Mouse (Mus musculus): ENCODE results near the gene Glrx3. TPM values are rescaled to one million over a fixed set of nuclear protein-coding genes. Genes with fewer than 3 reads are reported as not detected.
A peak's percentile ranks its signal among the peaks of the same experiment; 100 is the strongest.
"Not testable (repeated sequence)": the region's sequence is repeated elsewhere in the genome, so short reads cannot be mapped to it uniquely, and the experiment has no call there.

The Glrx3 gene
- 100 to 1,000 TPM; 128 to 133 TPM for polyA plus RNA-seq (2017; shearing (Covaris generic))

DNA sequence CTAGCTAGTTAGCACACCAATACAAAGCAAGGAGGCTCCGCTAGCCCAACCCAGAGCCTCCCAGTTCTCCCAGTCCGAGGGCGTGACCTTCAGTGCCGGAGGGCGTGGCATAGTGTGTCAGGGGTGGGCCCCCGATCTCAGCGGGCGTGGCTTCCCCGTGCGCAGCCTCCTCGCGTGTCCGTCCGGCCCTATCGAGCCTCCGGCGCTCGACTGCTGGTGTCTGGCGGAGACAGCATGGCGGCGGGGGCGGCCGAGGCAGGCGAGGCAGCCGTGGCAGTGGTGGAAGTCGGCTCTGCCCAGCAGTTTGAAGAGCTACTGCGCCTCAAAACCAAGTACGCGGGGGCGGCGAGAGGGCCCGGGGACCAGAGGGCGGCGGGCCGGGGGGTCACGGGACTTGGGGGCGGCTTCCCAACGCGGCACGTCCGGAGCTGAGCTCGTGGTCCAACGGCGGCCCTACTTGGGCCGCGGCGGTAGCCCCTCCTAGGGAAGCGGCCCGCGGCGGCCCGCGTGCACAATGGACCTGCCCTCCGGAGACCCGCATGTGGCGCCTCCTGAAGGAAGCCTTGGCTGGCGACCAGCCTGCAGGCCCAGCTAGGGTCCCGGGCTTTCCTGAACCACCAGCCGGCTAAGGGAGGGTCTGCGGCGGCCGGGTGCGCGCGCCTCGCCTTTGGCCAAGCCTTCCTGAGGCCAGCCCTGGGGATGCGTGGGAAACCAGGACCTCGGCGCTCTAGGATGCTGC is at the start of gene Glrx3:
TSS of gene Glrx3 (plus strand) at position 175 of the 739 bp plus-strand sequence.
- ATAC-seq = peak; percentile 94

DNA sequence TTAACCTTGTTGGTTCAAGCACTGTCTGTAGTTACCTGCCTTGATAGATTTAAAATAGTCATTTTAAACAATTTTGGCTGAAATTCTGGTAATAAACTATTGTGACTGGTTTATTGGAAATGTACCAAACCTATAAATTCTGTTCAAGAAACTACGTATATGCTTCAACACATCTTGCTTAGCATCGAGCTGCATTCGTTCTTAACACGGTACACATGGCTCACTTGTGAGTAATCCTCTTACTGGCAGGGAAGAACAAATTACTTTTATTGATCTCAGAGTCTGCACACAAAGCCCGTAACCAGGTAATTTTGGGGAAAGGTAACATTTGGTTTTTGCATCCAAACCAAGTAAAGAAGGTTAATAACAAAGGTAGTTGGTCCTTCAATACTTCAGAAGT is 49.6 kb upstream of the Glrx3 start:
- no peak for ATAC-seq

DNA sequence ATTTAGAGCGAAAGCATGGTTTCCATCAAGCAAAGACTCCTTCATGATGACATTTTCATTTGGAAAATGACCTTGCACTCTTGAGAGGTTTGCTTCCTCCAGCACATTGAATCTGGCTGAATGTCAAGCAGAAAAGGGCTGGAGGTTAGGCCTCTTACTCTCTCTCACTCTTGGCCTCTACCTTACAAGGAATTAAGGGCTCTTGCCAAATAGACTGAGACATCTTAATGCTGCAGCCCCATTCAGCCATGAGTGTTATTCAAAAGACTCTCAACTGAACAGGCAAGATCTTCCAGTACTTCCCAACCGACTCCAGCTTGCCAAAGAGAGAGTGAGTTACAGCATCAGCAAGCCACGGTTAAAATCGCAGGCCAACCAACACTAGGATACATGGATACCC is 42.0 kb upstream of the Glrx3 start:
- ATAC-seq = no peak

DNA sequence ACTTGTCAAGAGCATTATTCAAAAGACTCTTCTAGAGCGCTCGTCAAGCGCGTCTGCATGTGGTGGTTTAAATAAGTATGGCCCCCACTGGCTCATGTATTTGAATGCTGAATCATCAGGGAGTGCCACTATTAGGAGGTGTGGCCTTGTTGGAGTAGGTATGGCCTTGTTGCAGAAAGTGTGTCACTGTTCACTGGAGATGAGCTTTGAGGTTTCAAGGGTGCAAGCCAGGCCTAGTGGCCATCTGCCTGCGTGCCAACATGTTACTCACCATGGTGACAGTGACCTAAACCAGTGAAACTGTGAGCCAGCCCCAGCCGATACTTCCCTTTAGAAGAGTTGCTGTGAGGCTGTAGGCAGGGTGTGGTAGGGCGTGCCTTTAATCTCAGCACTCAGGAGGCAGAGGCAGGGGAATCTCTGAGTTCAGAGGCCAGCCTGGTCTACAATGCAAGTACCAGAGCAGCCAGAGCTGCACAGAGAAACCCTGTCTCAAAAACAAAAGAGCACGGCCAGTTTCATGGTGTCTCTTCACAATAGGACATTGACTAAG is 40.0 kb upstream of the Glrx3 start:
- ATAC-seq = no peak

DNA sequence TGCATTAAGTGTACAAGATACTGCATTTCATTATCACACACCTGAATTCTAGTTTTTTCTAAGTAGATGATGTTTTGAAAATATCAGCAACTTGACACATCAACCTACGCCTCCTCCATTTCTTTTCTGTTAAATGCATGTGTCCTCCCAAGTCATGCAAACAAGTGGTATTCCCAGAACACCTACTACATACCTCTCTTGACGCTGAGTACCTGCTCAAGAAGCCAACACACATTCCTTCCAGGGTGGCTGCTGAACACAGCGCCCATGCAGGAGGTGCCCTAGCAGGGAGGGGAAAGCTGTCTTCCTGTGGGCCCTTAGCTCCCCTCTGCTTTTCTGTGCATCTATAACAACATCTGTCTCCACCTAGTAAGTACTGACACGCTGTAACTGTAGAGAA is 38.4 kb upstream of the Glrx3 start:
- ATAC-seq = no peak

DNA sequence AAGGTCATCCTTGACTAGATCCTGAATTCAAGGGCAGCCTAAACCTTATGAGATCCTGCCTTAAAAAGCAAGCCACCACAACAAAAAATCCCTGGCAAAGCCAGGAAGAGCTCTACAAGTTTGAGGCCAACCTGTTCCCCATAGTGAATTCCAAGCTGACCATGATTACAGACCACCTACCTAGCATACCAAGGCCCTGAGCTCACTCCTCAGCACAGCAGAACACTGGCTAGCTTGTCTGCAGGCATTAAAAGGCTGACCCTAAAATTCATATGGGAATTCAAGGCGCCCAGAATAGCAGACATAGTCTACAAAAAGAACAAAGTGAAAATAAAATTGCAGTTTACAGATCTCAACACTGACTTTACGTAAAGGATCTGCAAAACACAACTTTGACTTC is 33.3 kb upstream of the Glrx3 start:
- no peak for ATAC-seq

DNA sequence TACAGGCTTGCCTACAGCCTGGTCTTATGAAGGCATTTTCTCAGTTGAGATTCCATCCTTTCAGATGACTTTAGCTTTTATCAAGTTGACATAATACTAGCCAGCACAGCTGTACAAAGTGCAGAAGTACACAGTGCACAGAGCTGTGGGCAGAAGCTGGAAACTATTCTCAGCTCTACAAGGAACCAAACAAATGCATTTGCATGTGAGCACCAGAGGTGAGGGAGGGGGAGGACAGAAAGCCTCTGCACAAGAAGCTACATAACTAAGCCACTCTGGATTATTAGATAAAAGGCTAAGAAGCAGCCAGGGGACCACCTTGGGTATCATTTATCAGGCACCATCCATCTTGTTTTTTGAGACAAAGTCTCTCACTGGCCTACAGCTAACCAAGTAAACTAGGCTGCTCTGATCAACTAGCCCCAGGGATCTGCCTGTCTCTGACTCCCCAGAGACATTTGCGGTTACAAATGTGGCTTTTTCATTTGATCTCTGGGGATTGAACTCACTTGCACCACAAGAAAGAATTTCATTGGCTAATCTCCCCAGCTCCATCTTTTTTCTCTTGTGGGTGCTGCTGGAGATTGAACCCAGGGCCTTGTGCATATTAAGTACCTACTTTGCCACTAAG is 29.9 kb upstream of the Glrx3 start:
- ATAC-seq = no peak

DNA sequence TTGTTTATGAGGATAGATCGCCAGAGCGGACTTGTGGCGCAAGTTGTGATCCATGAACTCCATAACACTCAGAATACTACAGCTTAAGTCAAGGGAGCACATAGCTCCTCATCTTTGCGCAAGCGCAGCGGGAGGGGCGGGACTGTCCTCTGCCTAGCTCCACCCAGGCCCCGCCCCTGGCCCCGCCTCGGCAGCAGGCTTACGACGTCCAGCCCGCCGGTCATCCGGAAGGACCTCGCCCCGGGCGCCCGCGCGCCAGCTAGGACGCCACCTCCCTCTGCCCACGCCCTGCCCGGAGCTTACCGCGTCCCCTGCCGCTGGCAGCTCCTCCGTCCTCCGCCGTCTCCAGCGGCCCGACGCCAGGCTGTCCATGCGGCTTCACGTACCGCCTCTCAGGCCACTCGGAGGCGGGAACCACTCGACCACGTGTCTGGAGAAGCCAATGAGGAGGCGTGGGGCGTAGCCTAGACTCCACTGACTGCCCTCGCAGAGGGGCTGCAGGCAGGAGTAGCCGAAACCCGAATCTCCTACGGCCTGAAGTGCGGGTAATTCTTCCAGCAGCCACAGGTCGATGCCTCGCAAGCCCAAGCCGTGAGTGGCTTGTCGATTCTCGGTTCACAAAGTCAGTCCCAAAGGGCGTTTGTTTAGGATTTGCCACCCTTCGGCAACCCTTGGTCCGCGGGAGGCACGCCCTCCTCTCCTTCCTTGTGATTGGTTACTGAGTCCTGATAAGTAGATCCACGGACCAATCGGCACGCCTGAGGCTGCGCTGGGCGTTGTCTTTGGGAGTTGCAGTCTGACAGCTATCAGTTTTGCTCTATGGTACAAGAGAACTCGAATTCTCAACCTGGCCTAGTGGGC is 26.8 kb upstream of the Glrx3 start, which contains the start of gene 9430038I01Rik:
TSS of gene 9430038I01Rik (minus strand) at position 426 of the 861 bp plus-strand sequence.
- peak; percentile 93 for ATAC-seq

DNA sequence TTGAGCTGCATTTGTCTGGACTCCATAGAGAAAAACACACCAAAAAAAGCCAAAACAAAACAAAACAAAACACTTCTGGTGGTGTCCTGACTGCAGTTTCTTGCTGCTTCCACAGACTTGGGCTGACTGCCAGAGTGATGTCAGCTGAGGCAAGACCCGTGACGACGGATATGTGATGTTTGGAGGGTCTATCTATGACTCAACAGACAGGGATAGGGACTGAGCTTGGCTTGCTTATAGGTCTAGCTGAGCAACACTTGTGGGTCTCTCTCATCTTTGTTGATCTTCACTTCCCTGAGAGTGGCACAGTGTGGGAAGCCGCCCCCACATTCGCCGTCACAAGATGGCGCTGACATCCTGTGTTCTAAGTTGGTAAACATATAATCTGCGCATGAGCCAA is 22.7 kb upstream of the Glrx3 start:
- no peak for ATAC-seq

DNA sequence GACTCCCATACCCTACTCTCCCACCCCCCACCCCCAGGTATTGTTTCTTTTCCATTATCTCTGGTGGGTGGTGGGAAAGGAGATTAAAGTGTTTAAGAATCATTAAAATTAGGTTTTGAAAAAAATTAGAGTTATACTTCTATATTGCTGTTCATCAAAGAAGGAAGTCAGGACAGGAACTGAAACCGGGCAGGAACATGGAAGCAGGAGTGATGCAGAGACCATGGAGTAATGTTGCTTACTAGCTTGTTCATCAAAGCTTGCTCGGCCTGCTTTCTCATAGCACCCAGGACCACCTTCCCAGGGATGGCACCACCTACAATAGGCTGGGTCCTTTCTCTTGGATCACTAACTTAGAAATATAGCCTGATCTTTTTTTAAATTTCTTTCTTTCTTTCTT is 16.9 kb upstream of the Glrx3 start:
- ATAC-seq = no peak

DNA sequence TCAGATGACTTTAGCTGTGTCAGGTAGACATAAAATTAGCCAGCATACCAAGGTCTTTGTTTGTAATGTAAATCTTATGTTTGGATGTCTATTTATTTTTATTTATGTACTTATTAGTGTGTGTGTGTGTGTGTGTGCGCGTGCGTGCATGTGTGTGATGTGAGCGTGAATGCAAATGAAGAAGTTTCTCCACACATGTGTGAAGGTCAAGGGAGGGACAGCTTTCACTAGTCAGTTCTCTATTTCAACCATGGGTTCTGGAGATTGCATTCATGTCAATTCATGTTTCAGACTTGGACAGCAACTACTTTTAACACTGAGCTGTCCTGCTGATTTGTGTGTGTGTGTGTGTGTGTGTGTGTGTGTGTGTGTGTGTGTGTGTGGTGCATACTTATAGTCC is 16.2 kb upstream of the Glrx3 start:
- ATAC-seq = no peak

DNA sequence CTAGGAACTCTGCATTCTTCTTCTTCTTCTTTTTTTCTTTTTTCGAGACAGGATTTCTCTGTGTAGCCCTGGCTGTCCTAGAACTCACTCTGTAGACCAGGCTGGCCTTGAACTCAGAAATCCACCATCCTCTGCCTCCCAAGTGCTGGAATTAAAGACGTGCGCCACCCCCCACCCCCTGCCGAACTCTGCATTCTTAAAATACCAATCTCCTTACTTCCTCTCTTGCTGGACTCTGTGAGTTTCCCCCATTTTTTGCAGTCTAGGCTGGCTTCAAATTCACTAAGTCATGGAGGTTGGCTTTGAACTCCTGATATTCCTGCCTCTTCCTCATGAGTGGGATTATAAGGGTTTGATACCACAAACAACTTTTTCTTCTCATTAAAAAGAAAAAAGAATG is 10.7 kb upstream of the Glrx3 start:
- ATAC-seq = no peak

DNA sequence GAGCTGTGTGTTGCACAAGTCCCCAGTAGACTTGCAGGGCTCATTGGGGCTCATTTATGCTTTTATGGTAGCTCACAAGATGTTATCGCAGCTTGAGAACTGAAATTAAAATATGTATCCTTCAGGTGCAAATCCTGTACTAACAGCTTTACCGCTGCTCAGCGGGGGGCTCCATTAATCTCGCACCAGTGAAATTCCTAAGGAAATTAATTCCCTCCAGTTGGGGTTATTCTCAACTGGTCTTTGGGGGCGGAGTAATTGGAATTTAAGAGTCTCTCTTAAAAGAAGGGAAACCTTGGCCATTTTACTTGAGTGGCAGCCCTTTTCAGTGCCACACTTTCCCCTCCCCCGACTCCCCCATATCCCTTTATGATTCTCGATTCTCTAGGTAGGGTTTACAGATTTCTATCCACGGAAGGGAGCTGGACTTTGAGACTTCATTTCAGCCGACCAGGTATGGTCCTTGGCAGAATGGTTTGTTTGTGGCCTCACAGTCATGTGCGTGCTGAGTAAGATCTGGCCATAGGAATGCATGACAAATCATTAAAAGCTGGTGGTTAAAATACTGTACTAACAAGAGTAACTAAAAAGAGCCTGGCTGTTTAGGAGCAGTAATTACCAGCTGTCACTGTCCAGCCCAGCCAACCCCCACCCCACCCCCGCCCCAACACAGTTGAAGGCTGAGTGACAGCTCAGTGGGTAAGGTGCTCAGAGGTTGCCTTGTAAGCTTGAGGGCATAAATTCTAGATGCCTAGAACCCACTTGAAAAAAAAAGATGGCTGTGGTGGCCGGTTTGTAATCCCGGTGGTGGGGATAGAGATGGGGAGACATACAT is 5.4 kb upstream of the Glrx3 start:
- ATAC-seq = no peak

DNA sequence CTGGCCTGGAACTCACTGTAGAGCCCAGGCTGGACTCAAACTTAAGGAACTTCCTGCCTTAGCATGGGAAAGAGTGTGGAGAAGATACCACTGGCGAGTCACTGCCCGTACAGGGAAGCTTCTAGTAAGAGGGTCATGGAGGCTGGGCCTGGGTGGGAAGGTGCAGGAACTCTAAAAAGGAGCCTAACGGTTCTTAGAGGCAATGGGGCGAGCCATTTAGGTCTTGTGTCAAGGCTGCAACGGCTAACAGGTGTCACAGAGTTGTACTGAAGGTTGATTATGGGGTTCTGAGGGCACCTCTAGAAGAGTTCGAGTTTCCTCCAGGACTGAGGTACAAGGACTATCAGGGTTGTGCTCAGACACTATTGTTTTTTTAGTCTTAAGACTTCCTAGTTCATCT is 513 bp upstream of the Glrx3 start:
- ATAC-seq = no peak

DNA sequence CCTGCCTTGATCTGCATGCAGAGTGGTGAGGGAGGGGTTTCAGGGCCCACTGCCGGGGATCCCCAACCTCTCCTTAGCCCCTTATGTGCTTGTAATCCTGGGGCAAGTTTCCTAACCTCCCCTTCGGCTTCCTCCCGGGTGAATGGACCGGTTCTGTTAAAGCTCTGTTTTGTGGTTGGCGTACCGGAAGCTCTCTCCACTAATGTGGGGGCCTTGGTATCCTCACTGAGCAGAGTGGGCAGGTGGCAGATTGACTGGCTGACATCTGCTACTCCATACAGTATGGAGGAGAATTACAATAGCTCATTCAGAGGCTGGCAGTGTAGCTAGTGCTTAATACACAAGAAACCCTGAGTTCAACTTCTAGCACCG is 751 bp downstream of the Glrx3 start:
- ATAC-seq = peak; percentile 40

DNA sequence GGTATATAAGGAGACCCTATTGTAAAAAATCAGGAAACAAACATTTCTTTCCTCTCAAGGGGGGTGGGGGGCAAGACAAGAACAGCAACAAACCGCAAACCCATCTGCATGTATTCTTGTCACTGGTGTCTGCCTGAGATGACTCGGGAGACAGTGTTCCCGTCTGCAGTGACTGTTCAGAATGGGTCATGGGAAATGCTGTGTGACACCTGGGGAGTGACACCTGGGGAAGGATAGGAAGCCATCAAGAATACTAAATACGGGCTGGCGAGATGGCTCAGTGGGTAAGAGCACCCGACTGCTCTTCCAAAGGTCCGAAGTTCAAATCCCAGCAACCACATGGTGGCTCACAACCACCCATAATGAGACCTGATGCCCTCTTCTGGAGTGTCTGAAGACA is 1.5 kb downstream of the Glrx3 start:
- not testable (repeated sequence) for ATAC-seq

DNA sequence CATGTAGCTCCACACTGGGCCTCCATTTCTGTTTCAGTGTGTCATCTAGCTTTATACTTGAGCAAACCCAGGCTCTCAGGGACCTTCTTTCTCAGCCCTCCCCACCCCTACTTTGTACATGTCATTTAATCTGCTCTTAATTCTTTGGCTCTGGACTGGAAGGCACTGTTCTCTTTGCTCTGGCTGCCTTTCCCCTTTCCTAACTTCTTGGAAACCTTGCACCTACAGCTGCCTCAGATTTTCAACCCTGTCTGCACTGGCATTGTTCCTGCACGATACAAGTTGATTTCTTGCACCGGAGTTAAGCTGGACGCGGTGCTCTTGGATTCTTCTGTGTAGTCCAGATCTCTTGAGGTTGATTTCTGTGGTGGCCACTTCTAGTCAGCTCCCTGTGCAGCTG is 5.5 kb downstream of the Glrx3 start:
- no peak for ATAC-seq

DNA sequence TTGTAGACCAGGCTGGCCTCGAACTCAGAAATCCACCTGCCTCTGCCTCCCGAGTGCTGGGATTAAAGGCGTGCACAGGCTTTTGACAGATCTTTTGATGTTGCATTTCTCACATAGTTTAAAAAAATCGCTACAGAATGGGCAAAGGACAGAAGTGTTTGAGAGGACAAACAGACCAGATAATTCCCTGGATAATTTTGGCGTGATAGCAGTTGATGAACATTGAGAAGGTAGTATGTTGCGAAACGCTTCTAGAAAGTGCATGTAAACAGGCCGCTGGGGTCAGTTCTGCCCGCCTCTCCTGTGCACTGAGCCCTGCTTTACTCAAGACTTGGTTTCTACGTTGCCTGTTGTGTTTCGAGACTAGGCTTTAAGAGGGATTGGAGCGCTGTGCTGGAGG is 7.9 kb downstream of the Glrx3 start:
- ATAC-seq = no peak

DNA sequence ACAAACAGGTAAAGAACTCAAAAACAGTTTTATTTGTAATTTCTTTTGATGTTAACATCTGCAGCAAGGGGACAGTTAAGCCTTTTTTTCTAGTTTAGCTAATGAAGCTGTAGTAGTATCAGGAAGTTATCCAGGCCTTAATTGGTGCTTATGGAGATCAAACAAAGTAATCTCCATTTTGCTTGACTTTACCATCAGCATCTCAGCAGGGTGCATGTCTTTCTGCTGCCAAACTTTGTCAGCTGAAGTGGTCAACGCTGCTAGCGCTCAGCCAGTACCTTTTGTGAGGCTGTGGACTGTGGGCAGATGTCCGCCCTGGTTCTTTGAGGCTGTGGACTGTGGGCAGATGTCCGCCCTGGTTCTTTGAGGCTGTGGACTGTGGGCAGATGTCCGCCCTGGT is 24.0 kb downstream of the Glrx3 start:
- no peak for ATAC-seq

DNA sequence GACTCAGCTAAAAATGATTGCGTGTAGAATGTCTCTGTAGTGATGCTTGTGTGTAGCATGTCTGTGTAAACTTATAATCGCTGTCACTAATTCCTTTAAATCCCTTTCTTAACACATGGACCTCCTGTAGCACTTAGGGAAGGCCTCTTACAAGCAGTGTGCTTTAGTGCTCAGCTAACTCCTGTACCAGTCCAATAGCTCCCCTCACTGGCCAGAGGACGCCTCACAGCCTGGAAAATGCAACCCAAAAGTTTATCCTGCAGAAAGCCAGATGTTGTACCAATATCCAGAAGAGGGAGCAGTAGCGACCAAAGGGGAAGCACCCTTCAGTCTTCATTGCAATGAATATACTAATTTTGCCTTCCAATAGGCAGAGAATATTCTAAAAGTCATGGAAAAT is 30.8 kb downstream of the Glrx3 start:
- ATAC-seq = peak; percentile 32

DNA sequence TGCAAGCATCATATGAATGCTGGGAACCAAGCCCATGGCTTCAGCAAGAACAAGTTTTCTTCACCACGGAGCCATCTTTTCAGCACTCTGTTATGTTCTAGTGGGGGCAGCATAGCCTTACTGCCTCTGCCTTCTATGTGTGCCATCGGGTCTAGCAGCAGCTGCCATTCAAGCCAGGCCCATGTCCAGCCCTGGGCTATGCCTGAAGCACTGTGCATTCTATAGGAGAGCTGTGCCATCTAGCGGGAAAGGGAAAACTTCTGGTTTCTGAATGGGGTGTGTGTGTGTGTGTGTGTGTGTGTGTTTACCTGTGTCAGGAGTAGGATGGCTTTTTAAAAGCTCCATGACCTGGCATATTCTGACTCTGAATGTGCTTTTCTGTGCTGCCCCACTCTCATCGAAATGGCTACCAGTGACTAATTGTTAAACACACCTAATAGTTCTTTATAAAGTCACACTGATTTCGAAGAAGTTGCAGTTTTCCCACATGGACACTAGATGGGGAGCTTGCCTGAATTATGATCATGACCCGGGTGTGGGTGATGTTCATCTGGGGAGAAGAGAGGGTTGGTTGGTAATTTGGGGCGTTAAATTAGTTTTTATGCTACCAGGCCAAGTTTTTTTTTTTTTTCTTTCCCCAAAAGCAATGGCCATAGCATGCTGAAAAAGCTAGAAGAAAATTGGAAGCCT is 34.2 kb downstream of the Glrx3 start:
- no peak for ATAC-seq

DNA sequence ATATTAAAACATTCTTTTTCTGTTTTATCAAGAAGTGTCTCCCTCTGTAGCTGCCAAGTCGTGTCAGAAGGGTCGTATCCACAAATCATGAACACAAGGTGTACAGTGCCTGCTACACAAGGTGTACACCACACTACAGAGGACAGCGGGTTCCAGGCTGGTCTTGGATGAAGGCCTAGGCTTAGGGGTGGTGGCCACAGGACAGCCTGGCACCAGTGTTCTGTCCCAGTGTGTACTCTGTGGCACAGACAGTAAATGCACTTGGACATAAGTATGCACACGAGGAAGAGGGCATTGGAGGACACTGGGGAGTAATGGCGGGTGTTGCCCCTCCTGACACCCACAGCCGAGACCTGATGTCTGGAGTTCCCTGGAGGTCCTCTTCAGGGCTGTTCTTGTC is 34.7 kb downstream of the Glrx3 start:
- ATAC-seq = no peak
